Mouse (Mus musculus) embryonic facial prominence, embryonic 11.5 days (tissue): Measurements from ENCODE around the gene Olfr517. TPM values are rescaled to one million over a fixed set of nuclear protein-coding genes. Genes with fewer than 3 reads are reported as not detected.

Experiments
- ATAC-seq: fragments of 200-750 bp; cut with Nextera tagmentation; replicated peaks from 2 replicates; pipeline ENCODE4 v1.8.0; 2017; ENCODE audit warnings: low read depth; ENCODE audit not compliant: insufficient number of reproducible peaks, low FRiP score, low TSS enrichment
- DNase-seq: peaks from one replicate; pipeline ENCODE4 v3.0.0-alpha.2; 2015; ENCODE audit warnings: low spot score
- H3K27ac ChIP-seq: fragments of 300-500 bp; sonication (generic); replicated peaks from 2 replicates; pipeline ENCODE4 v1.5.1; 2014; ENCODE audit warnings: mild to moderate bottlenecking, low read depth, low read length, control low read depth
- H3K27me3 ChIP-seq: fragments of 300-500 bp; sonication (generic); 2 replicates; pipeline ENCODE4 v1.6.1; 2014; ENCODE audit warnings: mild to moderate bottlenecking, low read length, moderate library complexity, mixed read lengths; ENCODE audit not compliant: control insufficient read depth, insufficient read depth
- H3K36me3 ChIP-seq: fragments of 300-500 bp; sonication (generic); replicated peaks from 2 replicates; pipeline ENCODE4 v1.6.1; 2014; ENCODE audit warnings: low read depth, mild to moderate bottlenecking, low read length, moderate library complexity, mixed read lengths; ENCODE audit not compliant: control insufficient read depth, insufficient read depth
- H3K4me1 ChIP-seq: fragments of 300-500 bp; sonication (generic); 2 replicates; pipeline ENCODE4 v1.6.1; 2014; ENCODE audit warnings: low read length, mixed read lengths; ENCODE audit not compliant: control insufficient read depth, insufficient read depth
- H3K4me2 ChIP-seq: fragments of 300-500 bp; sonication (generic); 2 replicates; pipeline ENCODE4 v1.6.1; 2014; ENCODE audit warnings: low read depth, mild to moderate bottlenecking, control low read depth, low read length, moderate library complexity
- H3K4me3 ChIP-seq: fragments of 300-500 bp; sonication (generic); 2 replicates; pipeline ENCODE4 v1.5.1; 2014; ENCODE audit warnings: low read depth, low read length, control low read depth
- H3K9ac ChIP-seq: fragments of 300-500 bp; sonication (generic); replicated peaks from 2 replicates; pipeline ENCODE4 v1.6.1; 2014; ENCODE audit warnings: mild to moderate bottlenecking, control low read depth, low read length
- H3K9me3 ChIP-seq: fragments of 300-500 bp; sonication (generic); replicated peaks from 2 replicates; pipeline ENCODE4 v1.6.1; 2016; ENCODE audit warnings: mild to moderate bottlenecking, low read length, inconsistent platforms, mixed read lengths; ENCODE audit not compliant: control insufficient read depth
- WGBS: fragments of 180-500 bp; shearing (Covaris S2); extraction: QIAGEN DNeasy Blood & Tissue Kit; methylation state at CpG from one replicate; pipeline ENCODE4 v1.1.7; 2014; 5-methylcytosine and 5-hydroxymethylcytosine counted together
- polyA plus RNA-seq: library from polyadenylated mRNA; unstranded; fragments of >200 nt; fragmentation: Nextera tagmentation; extraction: Ambion mirVana; gene quantifications from 2 replicates; pipeline ENCODE4 v1.2.1, GENCODE M21; 2014

Olfr517 gene
- polyA plus RNA-seq = not detected in 2 replicates

GRCm38 (mm10) chr7:108872279-108872678, at the start of gene Olfr517:
TSS of gene Olfr517 (minus strand) at chr7:108872379.
- H3K9me3 ChIP-seq = no peaks in the 10 kb centered on the region
- H3K4me1 ChIP-seq = no peaks in the 10 kb centered on the region
- H3K36me3 ChIP-seq = no peaks in the 10 kb centered on the region
- ATAC-seq (no peak), DNase-seq (no peak)
- H3K27ac ChIP-seq = no peak within 1 kb of the TSS
- no peaks in the 10 kb centered on the region for H3K27me3 ChIP-seq
- 76% methylated on average over 2 of the region's 2 CpGs for WGBS
- no peak within 1 kb of the TSS for H3K4me3 ChIP-seq
- no peak within 1 kb of the TSS for H3K4me2 ChIP-seq
- no peak within 1 kb of the TSS for H3K9ac ChIP-seq

DNA sequence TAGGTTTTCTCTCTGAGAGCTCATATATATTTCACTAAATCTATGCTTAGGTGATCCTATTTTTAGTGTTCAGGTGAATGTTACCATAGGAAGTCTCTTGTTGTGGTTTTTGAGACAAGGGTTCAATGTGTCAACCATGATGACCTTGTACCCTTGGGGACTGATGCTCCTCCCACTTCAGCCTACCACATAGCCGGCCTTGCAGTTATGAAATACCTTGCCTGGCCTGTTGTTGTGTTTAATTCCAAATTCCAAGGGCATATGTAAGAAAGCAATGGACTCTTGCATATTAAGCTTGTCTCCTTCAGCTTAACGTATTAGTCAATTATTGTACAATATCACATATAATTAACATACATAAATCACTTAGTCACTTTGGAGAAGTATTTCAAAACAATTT, 31.8 kb upstream of the Olfr517 start:
- Histone ChIP-seq H3K27ac (no peak overlapping the region), H3K36me3 (no peaks in the 10 kb centered on the region), H3K9ac (no peak overlapping the region), H3K9me3 (no peaks in the 10 kb centered on the region), H3K4me1 (no peaks in the 10 kb centered on the region), H3K27me3 (no peaks in the 10 kb centered on the region), H3K4me2 (no peak overlapping the region), H3K4me3 (no peak overlapping the region)
- WGBS = 72% methylated on average over 2 of the region's 2 CpGs
- DNase-seq (no peak), ATAC-seq (no peak)

DNA sequence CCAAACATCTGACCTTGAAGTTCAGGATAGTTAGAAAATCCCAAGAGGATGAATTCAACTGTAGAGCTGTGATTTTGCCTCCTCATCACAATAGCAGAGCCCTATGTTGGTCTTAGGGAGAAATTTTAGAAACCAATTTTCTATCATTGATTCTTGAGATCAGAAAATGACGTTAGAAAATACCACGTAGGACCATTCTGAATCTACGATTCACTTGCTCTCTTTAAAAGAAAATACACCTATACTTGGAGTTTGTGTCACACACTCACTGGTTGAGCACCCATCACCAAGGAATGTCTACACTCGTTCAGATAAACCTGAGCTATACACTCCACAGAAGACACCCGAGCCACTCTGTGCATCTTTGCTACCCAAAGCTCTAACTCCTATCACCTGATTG, 22.1 kb upstream of the Olfr517 start, which contains the start of gene Olfr519:
TSS of gene Olfr519 (minus strand) at position 101 of the 400 bp plus-strand sequence.
- no peak for ATAC-seq
- DNase-seq = no peak
- Histone ChIP-seq H3K27ac (no peak within 1 kb of the TSS), H3K4me3 (no peak within 1 kb of the TSS), H3K27me3 (no peaks in the 10 kb centered on the region), H3K4me1 (no peaks in the 10 kb centered on the region), H3K9ac (no peak within 1 kb of the TSS), H3K9me3 (no peaks in the 10 kb centered on the region), H3K36me3 (no peaks in the 10 kb centered on the region), H3K4me2 (no peak within 1 kb of the TSS)
- 88% methylated on average over 5 of the region's 5 CpGs for WGBS

DNA sequence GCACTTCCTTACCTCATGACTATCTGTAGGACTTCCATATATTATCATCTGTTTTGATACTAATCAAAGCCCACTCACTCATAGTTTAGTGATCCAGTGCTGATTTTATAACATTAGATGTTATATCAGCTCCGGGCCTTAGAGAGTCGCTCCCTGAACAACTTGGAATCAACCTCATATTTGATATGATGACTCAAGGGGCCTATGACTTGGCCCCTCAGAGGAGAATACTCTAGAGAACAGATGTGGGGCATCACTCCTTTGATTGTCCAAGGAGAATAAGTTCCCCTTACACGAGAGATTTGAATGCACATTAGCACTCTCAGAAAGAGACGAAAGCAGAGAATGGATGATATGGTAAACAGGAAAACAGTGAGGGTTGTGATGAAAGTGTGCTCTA, 12.7 kb upstream of the Olfr517 start, which contains the start of gene Olfr518:
TSS of gene Olfr518 (minus strand) at position 101 of the 400 bp plus-strand sequence.
- ATAC-seq (no peak), DNase-seq (no peak)
- Histone ChIP-seq H3K36me3 (no peaks in the 10 kb centered on the region), H3K27me3 (no peaks in the 10 kb centered on the region), H3K4me1 (no peaks in the 10 kb centered on the region), H3K4me2 (no peak within 1 kb of the TSS), H3K27ac (no peak within 1 kb of the TSS), H3K4me3 (no peak within 1 kb of the TSS), H3K9ac (no peak within 1 kb of the TSS), H3K9me3 (no peaks in the 10 kb centered on the region)
- WGBS = 77% methylated on average over 4 of the region's 4 CpGs

DNA sequence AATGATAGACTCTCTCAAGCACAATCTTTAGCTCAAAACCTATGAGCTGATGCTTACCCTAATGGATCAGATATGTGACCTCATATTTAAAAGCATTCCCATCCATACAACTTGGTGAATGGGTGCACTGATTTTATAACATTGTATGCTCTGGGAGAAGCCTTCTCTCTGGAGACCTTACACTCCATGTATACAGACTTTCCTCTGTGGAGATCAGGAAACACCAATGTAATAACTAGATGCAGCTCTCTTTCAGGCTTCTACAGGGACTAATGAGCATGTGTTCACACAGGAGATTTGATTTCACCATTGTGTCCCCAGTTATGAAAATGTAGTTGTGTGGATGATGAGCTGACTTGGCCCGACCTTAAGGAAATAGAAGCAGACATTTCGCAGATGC, 21.8 kb downstream of the Olfr517 start, which contains the start of gene Olfr516:
TSS of gene Olfr516 (minus strand) at position 101 of the 400 bp plus-strand sequence.
- no peak for ATAC-seq
- WGBS = 93% methylated on average over 2 of the region's 2 CpGs

DNA sequence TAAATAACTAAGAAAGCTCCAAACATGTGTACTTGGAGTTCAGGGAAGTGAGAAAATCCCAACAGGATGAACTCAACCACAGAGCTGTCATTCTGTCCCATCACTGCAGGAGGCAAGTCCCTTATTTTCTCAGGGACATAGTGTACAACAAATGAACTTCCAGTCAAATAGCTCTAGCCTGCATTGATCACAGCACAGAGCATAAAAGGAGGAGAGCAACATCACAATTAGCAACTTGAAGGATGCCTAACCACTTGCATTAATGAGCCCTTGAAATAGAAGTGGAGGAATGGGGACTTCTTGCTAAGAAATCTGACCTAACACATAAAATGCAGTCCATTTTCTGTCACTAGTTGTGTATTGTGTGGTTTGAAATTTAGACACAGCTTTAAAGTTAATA, 46.3 kb downstream of the Olfr517 start, which contains the start of gene Olfr514:
TSS of gene Olfr514 (minus strand) at position 101 of the 400 bp plus-strand sequence.
- no peak for ATAC-seq
- no peaks in the 10 kb centered on the region for H3K27me3 ChIP-seq

More for the DNA sequence above, 21.8 kb downstream of the Olfr517 start, which contains the start of gene Olfr516:
- Histone ChIP-seq H3K9me3 (no peaks in the 10 kb centered on the region), H3K4me1 (no peaks in the 10 kb centered on the region), H3K4me3 (no peak within 1 kb of the TSS), H3K36me3 (no peaks in the 10 kb centered on the region), H3K27me3 (no peaks in the 10 kb centered on the region), H3K27ac (no peak within 1 kb of the TSS), H3K9ac (no peak within 1 kb of the TSS), H3K4me2 (no peak within 1 kb of the TSS)
- DNase-seq = no peak

More for the DNA sequence above, 46.3 kb downstream of the Olfr517 start, which contains the start of gene Olfr514:
- no peaks in the 10 kb centered on the region for H3K9me3 ChIP-seq
- DNase-seq = no peak
- H3K36me3 ChIP-seq = no peaks in the 10 kb centered on the region
- no peak within 1 kb of the TSS for H3K9ac ChIP-seq
- no peak within 1 kb of the TSS for H3K4me3 ChIP-seq
- no peaks in the 10 kb centered on the region for H3K4me1 ChIP-seq
- H3K27ac ChIP-seq = no peak within 1 kb of the TSS
- H3K4me2 ChIP-seq = no peak within 1 kb of the TSS

Other genes with a start within 250 kb of the Olfr517 start
- not detected in 2 replicates for gene Olfr508, start 242.4 kb downstream of the Olfr517 start, polyA plus RNA-seq
- not detected in 2 replicates for gene Olfr509, start 220.5 kb downstream of the Olfr517 start, polyA plus RNA-seq
- not detected in 2 replicates for gene Olfr510, start 206.0 kb downstream of the Olfr517 start, polyA plus RNA-seq
- gene Olfr512, start 159.1 kb downstream of the Olfr517 start, polyA plus RNA-seq = not detected in 2 replicates
- gene Olfr513, start 121.4 kb downstream of the Olfr517 start, polyA plus RNA-seq = not detected in 2 replicates
- not detected in 2 replicates for gene Olfr514, start 46.4 kb downstream of the Olfr517 start, polyA plus RNA-seq
- not detected in 2 replicates for gene Olfr516, start 21.9 kb downstream of the Olfr517 start, polyA plus RNA-seq
- gene Olfr518, start 12.6 kb upstream of the Olfr517 start, polyA plus RNA-seq = not detected in 2 replicates
- not detected in 2 replicates for gene Olfr519, start 22.0 kb upstream of the Olfr517 start, polyA plus RNA-seq
- 0.07 and 0.13 TPM in 2 replicates for gene Nlrp10, start 57.8 kb upstream of the Olfr517 start, polyA plus RNA-seq
- 72.6 and 81.4 TPM in 2 replicates for gene Eif3f, start 62.0 kb upstream of the Olfr517 start, polyA plus RNA-seq
- gene Tub, start 78.0 kb upstream of the Olfr517 start, polyA plus RNA-seq = 3.9 and 4.5 TPM in 2 replicates
- 6.0 and 7.4 TPM in 2 replicates for gene Ric3, start 211.0 kb upstream of the Olfr517 start, polyA plus RNA-seq